Mouse (Mus musculus) ovary, postnatal 10 days (tissue): ENCODE results near the gene Stoml3.
A peak's percentile ranks its signal among the peaks of the same experiment; 100 is the strongest.

Experiments used
- DNase-seq: peaks from one replicate; pipeline ENCODE4 v3.0.0; 2022; ENCODE audit warnings: low spot score

Stoml3 gene

DNA sequence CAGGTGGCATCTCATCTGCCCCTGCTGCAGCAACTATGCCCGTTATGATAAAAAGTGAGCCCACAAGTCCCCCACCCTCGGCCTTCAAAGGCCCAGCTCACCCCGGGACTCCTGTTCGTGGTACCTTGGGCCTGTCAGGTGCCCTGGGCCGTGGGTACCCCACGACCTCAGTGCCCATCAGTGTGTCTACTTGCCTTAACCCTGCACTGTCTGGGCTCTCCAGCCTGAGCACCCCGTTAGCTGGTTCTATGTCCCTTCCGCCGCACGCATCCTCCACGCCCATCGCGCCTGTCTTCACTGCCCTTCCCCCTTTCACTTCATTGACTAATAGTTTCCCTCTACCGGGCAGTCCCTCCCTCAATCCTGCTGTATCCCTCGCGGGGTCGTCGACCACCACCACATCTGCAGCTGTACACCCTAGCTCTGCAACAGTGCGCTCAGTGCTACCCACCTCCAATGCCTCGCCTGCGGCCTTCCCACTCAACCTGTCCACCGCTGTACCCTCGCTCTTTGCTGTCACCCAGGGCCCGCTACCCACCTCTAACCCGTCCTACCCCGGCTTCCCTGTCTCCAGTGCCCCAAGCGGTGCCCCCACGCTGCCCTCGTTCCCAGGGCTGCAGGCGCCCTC, 9.9 kb upstream of the Stoml3 start:
- no peak for DNase-seq

DNA sequence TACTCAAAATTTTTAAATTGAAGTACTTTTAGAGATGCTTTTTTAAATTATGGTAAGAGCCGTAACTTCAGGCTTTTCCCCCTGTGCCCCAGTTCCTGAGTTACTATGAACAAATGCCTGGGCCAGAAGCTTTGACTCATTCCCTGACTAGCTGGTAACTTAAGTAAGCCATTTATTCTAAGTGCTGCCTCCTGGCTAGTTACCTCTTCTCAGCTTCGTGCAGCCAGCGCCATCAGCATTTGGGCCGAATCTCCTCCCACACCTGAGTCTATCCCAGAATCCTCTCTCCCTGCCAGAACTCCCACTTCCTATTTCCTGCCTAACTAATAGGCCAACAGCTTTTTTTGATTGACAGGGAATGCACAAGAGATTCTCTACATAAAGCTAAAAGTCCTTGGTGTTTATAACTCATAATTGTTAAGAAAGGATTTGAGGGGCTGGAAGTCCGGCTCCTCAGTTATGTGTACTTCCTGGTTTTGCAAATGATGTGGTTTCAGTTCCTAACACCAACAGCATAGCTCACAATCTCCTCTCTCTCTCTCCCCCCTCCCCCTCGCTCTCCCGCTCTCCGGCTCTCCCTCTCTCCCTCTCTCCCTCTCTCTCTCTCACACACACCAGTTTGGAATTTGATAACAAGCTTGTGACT, 4.9 kb upstream of the Stoml3 start:
- DNase-seq: no peak

DNA sequence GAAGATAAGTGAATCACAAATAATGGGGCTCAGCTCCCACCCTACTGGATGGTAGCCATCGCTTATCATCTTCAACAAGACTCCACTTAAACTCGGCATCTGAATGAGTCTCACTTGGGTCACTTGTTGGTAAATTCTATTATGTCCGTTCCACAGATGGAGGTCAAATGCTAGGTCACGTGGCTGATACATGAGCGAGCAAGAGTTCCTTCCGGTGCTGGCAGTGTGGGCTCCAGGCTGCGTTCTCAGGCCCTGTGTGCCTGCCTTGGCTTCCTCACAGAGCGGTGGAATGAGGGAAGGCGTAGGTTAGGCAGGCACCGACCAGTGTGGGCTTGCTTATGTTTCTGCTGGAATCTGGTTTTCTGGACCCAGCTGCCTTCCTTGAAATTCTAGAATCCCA, 1.9 kb upstream of the Stoml3 start:
- no peak for DNase-seq

- no peak for DNase-seq
Observed at GRCm38 (mm10) chr3:53486996-53487576, 1.4 kb upstream of the Stoml3 start.

DNA sequence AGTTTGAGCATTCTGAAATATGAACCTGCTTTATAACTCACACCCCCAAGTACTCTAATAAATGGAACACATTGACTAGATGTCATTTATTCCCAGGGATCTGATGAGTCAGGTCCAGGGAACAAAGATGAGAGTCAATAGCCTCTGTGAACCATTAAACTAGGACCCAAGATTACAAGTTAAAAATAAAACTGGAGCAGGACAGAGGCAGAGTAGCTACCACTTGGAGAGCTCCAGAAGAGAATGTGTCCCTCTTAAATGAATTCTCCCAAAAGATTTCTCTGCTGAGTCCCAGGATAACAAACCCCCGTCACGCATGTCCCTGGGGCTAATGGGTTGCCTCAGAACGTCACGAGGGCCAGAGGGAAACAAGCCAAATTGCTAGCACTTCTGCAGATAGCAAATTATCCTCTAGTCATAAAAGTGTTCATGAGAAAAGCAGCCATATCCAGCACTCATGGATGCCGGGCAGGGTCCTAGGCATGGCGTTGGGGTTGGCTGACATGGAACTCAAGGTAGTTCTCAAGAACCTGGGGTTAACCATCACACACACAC, 10.0 kb downstream of the Stoml3 start:
- no peak for DNase-seq

DNA sequence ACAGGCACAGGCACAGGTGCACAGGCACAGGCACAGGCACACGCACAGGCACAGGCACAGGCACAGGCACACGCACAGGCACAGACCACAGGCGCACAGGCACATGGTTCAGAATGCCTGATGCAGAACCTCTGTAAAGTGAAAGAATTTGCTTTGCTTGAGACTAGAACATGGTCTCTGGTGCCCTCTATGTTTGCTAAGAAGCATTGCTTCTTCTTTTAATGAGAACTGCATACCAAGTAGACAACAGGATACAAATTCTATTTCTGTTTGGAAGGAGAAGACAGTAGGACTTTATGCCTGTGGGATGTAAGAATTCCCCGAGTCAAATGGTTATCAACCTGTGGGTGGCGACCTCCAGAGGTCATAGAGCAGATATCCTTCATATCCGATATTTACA, 14.0 kb downstream of the Stoml3 start:
- no peak for DNase-seq

GRCm38 (mm10) chr3:53513096-53513495, 24.6 kb downstream of the Stoml3 start:
- DNase-seq: no peak

- DNase-seq: no peak
Observed at GRCm38 (mm10) chr3:53514221-53515065, 26.0 kb downstream of the Stoml3 start.

- no peak for DNase-seq
Observed at GRCm38 (mm10) chr3:53522794-53523193, 34.3 kb downstream of the Stoml3 start.

DNA sequence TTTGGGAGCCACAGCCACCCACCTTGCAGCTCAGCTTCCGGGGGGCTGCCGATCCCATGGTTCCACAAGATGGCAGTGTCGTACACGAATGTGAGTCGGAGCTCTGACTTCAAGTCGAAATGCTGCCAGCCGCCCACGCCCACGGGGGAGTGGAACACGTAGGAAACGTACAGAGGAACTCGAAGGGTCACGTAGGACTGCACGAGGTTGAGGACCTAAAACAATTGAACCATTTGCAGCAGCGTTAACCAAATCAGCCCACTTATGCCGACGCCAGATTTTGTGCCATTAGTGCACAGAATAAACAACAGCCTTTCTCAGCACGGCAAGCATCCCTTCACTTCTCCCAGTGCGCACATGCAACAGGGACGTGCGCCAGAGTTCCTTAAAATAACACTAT, 37.3 kb downstream of the Stoml3 start:
- DNase-seq: peak; percentile 50

GRCm38 (mm10) chr3:53530305-53530704, 41.9 kb downstream of the Stoml3 start:
- DNase-seq: no peak

- DNase-seq: no peak
Observed at GRCm38 (mm10) chr3:53532091-53532490, 43.6 kb downstream of the Stoml3 start.

- no peak for DNase-seq
Observed at GRCm38 (mm10) chr3:53552691-53553090, 64.2 kb downstream of the Stoml3 start.

GRCm38 (mm10) chr3:53555031-53555952, 66.8 kb downstream of the Stoml3 start:
- no peak for DNase-seq

DNA sequence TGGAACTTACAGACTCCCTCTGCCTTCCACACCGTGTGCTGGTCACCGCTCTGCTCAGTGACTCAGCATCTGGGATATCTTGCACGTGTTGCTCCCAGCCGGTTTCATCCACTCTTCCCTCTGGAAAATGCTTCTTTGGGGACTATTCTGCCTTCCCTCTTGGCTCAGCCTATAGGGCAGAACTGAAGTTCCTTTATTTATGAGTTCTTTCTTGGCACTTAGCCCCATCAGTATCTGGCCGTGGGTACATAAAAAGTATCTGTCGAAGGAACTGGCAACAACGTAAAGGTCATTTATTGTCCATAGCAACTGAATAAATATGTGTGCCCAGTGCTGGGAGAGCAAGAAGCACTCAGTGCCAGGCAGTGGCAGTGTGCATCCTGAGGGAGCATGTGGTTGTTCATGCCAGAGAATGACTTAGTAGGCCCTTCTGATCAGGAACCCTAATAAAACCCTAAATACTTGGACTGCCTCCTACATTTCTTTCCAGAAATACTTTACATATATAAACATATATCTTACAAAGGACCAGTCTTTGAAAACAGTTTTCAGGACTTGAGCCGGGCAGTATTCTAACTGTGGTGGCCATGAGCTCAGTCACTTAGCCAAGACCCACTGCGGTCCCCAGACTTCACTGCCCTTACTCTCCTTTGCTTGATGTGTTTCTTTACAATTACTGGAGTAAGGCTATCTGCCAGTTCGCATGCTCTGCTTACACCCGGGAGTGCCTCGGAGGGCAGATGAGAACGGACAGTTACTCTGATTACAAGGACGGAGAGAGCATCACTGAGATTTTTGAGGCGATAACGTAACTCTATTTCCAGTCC, 69.1 kb downstream of the Stoml3 start:
- no peak for DNase-seq
